Mouse (Mus musculus) small intestine, adult 2 months (tissue): ENCODE results near the gene H2al1a. TPM values are rescaled to one million over a fixed set of nuclear protein-coding genes. Genes with fewer than 3 reads are reported as not detected.
"Not testable (repeated sequence)": the region's sequence is repeated elsewhere in the genome, so short reads cannot be mapped to it uniquely, and the experiment has no call there.

Experiments
- H3K27ac ChIP-seq: fragments of 200-500 bp; 2 replicates; pipeline ENCODE4 v1.5.1; 2012; ENCODE audit warnings: low read depth, low read length, control low read depth, inconsistent platforms; ENCODE audit not compliant: insufficient read depth
- H3K27me3 ChIP-seq: fragments of 200-500 bp; 2 replicates; pipeline ENCODE4 v1.6.1; 2012; ENCODE audit warnings: mild to moderate bottlenecking, moderate library complexity, low read length, inconsistent platforms; ENCODE audit not compliant: control insufficient read depth, insufficient read depth
- H3K36me3 ChIP-seq: fragments of 200-500 bp; 2 replicates; pipeline ENCODE4 v1.6.1; 2012; ENCODE audit warnings: mild to moderate bottlenecking, low read length, control low read depth, inconsistent platforms; ENCODE audit not compliant: control insufficient read depth, insufficient read depth
- H3K4me1 ChIP-seq: fragments of 200-500 bp; 2 replicates; pipeline ENCODE4 v1.6.1; 2012; ENCODE audit warnings: low read length, inconsistent platforms, mixed read lengths; ENCODE audit not compliant: control insufficient read depth, insufficient read depth, insufficient read length
- H3K4me3 ChIP-seq: fragments of 200-500 bp; 2 replicates; pipeline ENCODE4 v1.5.1; 2012; ENCODE audit warnings: low read depth, mild to moderate bottlenecking, control low read depth, inconsistent platforms, low read length, moderate library complexity
- CTCF ChIP-seq: fragments of 200-500 bp; IDR thresholded peaks from 2 replicates; pipeline ENCODE4 v1.5.1; 2012; ENCODE audit warnings: low read depth, mild to moderate bottlenecking, control low read depth, inconsistent platforms, low read length, moderate library complexity, mixed read lengths; ENCODE audit not compliant: insufficient replicate concordance, insufficient read length; ENCODE audit errors: extremely low read depth
- POLR2A ChIP-seq: fragments of 200-500 bp; IDR thresholded peaks from 2 replicates; pipeline ENCODE4 v1.6.1; 2012; ENCODE audit warnings: low read depth, mild to moderate bottlenecking, control low read depth, inconsistent platforms, low read length, moderate library complexity
- WGBS: fragments of 180-500 bp; shearing (Covaris S2); methylation state at CpG from one replicate; pipeline ENCODE4 v1.1.7; 2018; 5-methylcytosine and 5-hydroxymethylcytosine counted together
- polyA plus RNA-seq: library from polyadenylated mRNA; depleted of rRNA; stranded (reverse); fragments of >200 nt; gene quantifications from 2 replicates; pipeline ENCODE4 v1.2.3, GENCODE M21; 2012; rRNA removed

Gene H2al1a
- polyA plus RNA-seq = not detected in 2 replicates

DNA sequence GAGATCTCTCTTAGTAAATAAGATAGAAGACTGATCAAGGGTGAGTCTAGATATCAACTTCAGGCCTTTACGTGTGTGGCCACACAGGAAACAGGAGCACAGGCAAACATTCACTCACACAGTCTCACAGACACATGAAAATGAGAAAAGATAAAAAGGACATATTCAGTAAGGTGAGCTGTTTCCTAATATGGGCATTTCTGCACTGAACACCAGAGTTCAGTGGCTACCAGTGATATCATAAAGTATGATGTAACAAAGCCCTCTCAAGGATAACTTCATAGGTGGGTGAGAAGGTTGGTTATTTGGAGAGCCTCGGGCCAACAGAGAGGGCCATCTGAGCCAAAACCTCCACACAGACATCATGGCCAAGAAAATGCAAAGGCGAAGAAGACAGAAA, at the start of gene H2al1a:
TSS of gene H2al1a (plus strand) at position 301 of the 400 bp plus-strand sequence.
- not testable (repeated sequence) for H3K4me1 ChIP-seq, H3K27me3 ChIP-seq, H3K4me3 ChIP-seq, H3K36me3 ChIP-seq, H3K27ac ChIP-seq
- no CpG with 5 or more reads among the region's 3 CpGs for WGBS

DNA sequence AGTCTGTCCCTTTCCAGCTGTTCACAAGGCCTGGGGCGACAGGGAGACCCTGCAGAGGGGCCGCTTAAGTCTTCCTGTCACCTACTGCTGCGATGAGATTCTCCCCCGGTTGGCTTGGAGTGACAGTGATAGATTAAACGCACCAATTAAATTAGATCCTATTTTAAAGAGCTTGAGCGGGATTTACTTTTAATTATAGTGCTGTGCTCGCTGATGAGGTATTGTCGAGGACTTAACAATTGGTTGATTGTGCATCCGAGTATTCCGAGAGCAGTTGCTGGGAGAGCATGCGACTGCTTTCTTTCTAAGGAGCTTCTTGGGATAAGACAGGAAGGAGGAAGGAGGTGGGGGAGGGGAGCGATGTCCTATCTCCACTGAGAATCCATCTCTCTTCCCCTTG, 48.9 kb upstream of the H2al1a start:
- Histone ChIP-seq H3K4me1 (no peaks in the 10 kb centered on the region), H3K36me3 (no peaks in the 10 kb centered on the region), H3K27me3 (no peaks in the 10 kb centered on the region), H3K27ac (no peak overlapping the region), H3K4me3 (no peak overlapping the region)
- 62% methylated on average over 12 of the region's 12 CpGs for WGBS
- TF ChIP-seq CTCF (no peak), POLR2A (no peak)

DNA sequence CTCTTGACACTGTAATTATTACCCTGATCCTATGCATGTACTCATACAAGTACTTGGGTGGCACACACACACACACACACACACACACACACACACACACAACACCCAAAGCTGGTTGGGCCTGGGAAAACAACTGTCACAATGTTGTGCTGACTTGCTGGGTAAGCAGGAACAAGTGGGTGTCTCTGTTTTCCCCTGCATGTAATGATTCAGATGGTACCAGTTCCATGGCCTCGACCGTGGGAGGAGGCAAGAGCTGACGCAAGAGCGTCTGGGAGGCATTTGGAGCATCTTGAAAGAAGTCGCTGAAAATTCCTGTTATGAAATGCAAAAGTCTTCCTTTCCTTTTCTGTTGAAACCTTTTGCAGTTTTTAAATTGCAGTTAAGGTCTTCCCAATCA, 45.0 kb upstream of the H2al1a start:
- H3K4me3 ChIP-seq = no peak overlapping the region
- no peaks in the 10 kb centered on the region for H3K4me1 ChIP-seq
- no peaks in the 10 kb centered on the region for H3K27me3 ChIP-seq
- H3K36me3 ChIP-seq = no peaks in the 10 kb centered on the region
- WGBS = 65% methylated on average over 5 of the region's 5 CpGs
- no peak overlapping the region for H3K27ac ChIP-seq
- TF ChIP-seq POLR2A (no peak), CTCF (no peak)

DNA sequence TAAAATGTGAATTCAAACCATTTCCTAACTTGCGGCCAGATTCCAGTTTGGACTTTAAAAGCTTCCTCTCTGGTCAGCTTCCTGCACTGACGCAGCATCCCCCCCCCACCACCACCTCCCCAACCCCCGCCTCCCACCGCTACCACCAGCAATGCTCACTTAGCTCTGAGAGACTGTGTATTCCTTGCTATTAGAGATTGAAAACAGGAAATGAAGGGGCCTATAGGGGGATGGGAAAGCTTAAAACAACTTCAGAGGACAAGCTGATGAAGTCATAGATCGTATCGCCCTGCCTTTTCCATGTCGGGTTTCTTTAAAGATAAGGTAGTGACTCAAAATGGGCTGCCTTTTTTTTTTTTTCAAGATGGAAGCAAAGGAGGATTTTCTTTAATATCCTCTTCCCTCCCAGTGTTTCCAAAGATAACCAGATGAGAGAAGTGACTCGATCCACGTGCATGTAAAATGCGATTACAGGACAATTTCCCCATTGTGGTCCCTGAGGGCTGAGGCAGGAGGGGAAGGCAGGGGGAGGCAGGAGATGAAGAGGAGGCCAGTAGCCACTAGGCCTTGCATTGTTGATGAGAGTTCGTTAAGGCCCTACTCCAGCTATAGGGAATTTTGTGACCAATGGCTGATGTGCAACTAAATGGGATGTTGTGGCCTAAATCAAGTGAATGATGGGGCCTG, 44.4 kb upstream of the H2al1a start:
- TF ChIP-seq CTCF (no peak), POLR2A (no peak)
- Histone ChIP-seq H3K4me3 (no peak overlapping the region), H3K27me3 (no peaks in the 10 kb centered on the region), H3K27ac (no peak overlapping the region), H3K4me1 (no peaks in the 10 kb centered on the region), H3K36me3 (no peaks in the 10 kb centered on the region)
- WGBS = 58% methylated on average over 11 of the region's 11 CpGs

DNA sequence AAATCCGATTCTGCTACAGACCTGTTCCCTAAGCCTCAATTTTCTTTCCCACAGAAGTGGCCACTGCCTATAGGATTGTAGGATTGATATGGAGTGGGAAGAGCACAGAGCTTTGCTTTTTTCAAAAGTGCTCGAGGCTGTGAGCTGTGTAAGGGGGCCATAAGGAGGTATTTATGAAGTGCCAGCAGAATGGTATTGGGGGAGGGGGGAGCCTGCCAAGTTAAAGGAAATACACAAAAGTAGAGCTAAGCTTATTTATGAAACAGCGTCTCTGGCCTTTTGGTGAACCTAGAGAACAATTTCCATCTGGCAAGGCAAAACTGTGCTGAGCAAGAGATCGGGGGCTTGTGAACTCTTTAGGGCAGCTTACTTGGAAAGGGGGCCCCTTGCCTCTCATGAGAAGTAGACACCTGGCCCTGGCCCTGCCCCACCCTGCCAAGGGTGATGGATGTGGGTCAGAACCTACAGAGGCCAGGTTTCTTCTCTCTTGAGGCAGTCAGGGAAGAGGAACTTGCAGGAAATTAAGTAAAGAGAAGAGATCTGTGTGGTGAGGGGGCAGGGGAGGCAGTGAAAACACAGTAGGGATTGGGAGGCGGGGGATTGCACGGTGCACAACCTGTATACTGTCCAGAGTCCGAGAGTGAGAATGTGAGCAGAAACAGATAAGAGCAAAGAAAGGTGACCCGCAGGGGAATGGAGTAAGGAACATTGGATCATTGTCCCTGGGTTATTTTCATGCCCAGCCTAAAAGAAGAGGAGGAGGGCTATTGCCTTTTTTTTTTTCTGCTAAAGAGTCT, 43.3 kb upstream of the H2al1a start:
- no peak overlapping the region for H3K27ac ChIP-seq
- TF ChIP-seq CTCF (no peak), POLR2A (no peak)
- no peaks in the 10 kb centered on the region for H3K27me3 ChIP-seq
- H3K36me3 ChIP-seq = no peaks in the 10 kb centered on the region
- H3K4me3 ChIP-seq = no peak overlapping the region
- no peaks in the 10 kb centered on the region for H3K4me1 ChIP-seq
- WGBS = 55% methylated on average over 8 of the region's 8 CpGs

DNA sequence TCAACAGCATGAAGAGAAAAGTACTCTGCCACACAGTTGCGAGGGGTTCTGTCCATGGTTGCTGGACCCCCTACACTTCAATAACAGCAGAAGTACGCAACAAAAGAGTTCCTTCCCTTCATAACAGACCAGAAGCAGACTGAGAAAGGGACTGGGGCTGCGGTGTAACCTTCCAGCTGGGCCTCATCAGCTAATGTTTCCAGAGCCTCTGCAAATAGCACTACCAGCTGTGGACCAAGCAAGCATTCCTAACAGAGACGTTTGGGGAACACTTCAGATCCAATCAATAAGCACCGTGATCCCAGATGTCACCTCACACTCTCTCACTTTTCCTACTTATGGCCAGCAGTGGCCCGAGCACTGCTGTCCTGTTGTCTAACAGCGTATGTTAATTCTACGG, 34.1 kb upstream of the H2al1a start:
- Histone ChIP-seq H3K27me3 (no peaks in the 10 kb centered on the region), H3K36me3 (no peaks in the 10 kb centered on the region), H3K27ac (no peak overlapping the region), H3K4me1 (no peaks in the 10 kb centered on the region), H3K4me3 (no peak overlapping the region)
- TF ChIP-seq CTCF (no peak), POLR2A (no peak)
- WGBS = 81% methylated on average over 8 of the region's 8 CpGs

DNA sequence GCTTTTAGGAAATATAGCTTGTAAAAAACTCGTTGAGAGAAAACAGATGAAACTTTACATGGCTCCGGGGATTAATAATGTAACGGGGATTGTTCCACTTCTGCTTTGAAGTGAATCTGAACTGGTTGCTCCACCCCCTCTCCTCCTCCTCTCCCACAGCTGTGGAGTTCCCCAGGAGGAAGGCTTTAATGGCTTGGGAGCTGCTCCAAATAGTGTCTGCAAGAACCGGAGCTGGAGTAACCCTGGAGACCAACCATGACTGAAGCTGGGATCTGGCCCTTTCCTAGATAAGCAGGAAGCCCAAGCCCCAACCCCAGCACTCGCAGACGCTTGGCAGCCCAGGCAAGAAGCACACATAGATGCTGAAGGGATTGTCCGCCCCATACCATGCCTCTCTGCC, 31.3 kb upstream of the H2al1a start:
- no peak for TF ChIP-seq POLR2A
- no peak for TF ChIP-seq CTCF
- no peaks in the 10 kb centered on the region for H3K36me3 ChIP-seq
- WGBS = 58% methylated on average over 7 of the region's 7 CpGs

More for the DNA sequence above, 31.3 kb upstream of the H2al1a start:
- Histone ChIP-seq H3K4me3 (no peak overlapping the region), H3K27ac (no peak overlapping the region), H3K27me3 (no peaks in the 10 kb centered on the region), H3K4me1 (no peaks in the 10 kb centered on the region)
